Mouse (Mus musculus) lung, adult 2 months (tissue): ENCODE data around the gene Lrmda.

ENCODE experiments used
- CTCF ChIP-seq: fragments of 200-500 bp; IDR thresholded peaks from 2 replicates; pipeline ENCODE4 v1.5.1; 2011; ENCODE audit warnings: mild to moderate bottlenecking, low read length, control low read depth; ENCODE audit not compliant: insufficient read depth
- POLR2A ChIP-seq: fragments of 200-500 bp; IDR thresholded peaks from 2 replicates; pipeline ENCODE4 v1.6.1; 2011; ENCODE audit warnings: low read depth, mild to moderate bottlenecking, control low read depth, low read length, borderline replicate concordance; ENCODE audit errors: extremely low read depth

GRCm38 (mm10) chr14:22586281-22586680, 566.8 kb downstream of the Lrmda start:
- TF ChIP-seq CTCF: no peak
- TF ChIP-seq POLR2A: no peak
